Mouse (Mus musculus): ENCODE measurements around the gene D430041D05Rik. TPM values are rescaled to one million over a fixed set of nuclear protein-coding genes. Genes with fewer than 3 reads are reported as not detected.

The D430041D05Rik gene
- polyA plus RNA-seq, 1 experiment, result 1.5 TPM

DNA sequence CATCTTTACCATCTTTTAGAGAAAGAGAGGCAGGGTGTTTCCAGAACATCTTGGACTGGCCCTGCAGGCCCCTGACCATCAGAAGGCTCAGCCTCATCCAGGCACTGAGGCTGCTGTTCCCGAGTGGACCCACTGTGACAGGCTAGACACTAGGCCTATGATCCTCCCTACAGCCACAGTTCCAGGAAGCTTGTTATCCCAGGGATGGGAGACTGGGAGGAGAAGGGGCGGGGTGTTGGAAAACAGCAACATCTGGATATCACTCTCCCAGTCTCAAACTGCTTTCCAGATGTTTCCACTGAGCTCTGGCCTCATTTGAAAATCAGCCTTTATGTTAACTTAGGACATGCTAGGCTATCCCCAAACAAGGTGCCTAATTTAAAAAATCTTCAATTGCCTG lies 180.4 kb downstream of the D430041D05Rik start:
- TF ChIP-seq POLR2A (IDR thresholded peaks at IDR 0.05; ENCODE audit: borderline replicate concordance, extremely low read depth, low read depth, low read length) (no peak), CTCF (IDR thresholded peaks at IDR 0.05; ENCODE audit: insufficient read depth, low read length) (no peak)
- WGBS, result 56% methylated on average over 2 of the region's 2 CpGs
- H3K4me1 ChIP-seq (ENCODE audit: control insufficient read depth, insufficient read depth, low read length), result no peaks in the 10 kb centered on the region
- H3K4me3 ChIP-seq (replicated peaks; ENCODE audit: extremely low read depth, low read depth, low read length), result no peak overlapping the region
- DNase-seq, result no peak

DNA sequence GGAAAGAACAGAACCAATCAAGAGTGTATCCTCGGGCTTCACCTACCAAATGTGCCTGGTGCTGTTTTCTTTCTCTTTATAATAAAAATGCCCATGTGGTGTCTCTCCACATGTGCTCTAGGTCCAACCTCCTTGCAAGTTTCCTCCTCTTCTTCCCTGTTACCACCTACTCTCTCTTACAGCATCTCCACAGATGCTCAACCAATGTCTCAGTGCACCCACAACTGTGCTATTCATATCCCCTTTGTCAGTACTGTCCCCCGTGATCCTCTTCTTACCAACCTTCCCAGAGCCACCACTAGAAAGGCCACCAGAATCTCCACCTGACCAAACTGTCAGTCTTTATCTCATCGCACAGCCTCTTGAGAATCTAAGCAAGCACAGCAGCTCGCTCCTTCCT lies 184.8 kb downstream of the D430041D05Rik start:
- no peaks in the 10 kb centered on the region for H3K4me1 ChIP-seq (ENCODE audit: control insufficient read depth, insufficient read depth, low read length)
- H3K4me3 ChIP-seq (replicated peaks; ENCODE audit: extremely low read depth, low read depth, low read length), result no peak overlapping the region
- 80% methylated on average over 4 of the region's 4 CpGs for WGBS
- TF ChIP-seq CTCF (IDR thresholded peaks at IDR 0.05; ENCODE audit: insufficient read depth, low read length), result no peak
- TF ChIP-seq POLR2A (IDR thresholded peaks at IDR 0.05; ENCODE audit: borderline replicate concordance, extremely low read depth, low read depth, low read length), result no peak
- no peak for DNase-seq

- Histone ChIP-seq H3K4me1 (ENCODE audit: control insufficient read depth, insufficient read depth, low read length) (no peaks in the 10 kb centered on the region), H3K4me3 (replicated peaks; ENCODE audit: extremely low read depth, low read depth, low read length) (no peak overlapping the region)
- no peak for TF ChIP-seq CTCF (IDR thresholded peaks at IDR 0.05; ENCODE audit: insufficient read depth, low read length)
- TF ChIP-seq POLR2A (IDR thresholded peaks at IDR 0.05; ENCODE audit: borderline replicate concordance, extremely low read depth, low read depth, low read length), result no peak
- no peak for DNase-seq
- WGBS, result 58% methylated on average over 14 of the region's 14 CpGs
These were observed 191.0 kb downstream of the D430041D05Rik start for GRCm38 (mm10) chr2:104219733-104220391.

DNA sequence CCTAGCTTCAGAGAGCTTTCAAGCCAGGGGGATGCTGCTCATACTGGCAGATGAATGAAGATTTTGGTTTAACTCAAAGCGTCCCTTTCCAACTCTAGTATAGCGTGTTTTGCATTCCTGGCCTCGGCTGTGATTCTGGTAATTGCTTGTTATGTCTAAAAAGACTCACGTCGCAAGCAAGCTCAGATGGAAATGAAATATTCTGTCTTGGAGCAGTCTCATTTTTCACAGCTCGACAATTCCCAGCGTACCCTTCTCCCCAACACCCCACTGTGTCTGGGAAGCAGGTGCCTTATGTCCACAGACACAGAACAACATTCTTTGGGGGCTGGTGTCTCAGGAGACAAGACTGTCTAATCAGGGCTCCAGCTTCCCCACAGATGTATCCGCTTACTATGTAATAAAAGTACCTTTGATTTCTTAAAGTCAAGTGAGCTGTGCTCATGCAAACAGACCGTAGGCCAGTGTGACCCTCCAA lies 192.2 kb downstream of the D430041D05Rik start:
- Histone ChIP-seq H3K4me3 (replicated peaks; ENCODE audit: extremely low read depth, low read depth, low read length) (no peak overlapping the region), H3K4me1 (ENCODE audit: control insufficient read depth, insufficient read depth, low read length) (no peaks in the 10 kb centered on the region)
- TF ChIP-seq CTCF (IDR thresholded peaks at IDR 0.05; ENCODE audit: insufficient read depth, low read length) (no peak), POLR2A (IDR thresholded peaks at IDR 0.05; ENCODE audit: borderline replicate concordance, extremely low read depth, low read depth, low read length) (no peak)
- 47% methylated on average over 9 of the region's 9 CpGs for WGBS
- no peak for DNase-seq

- Histone ChIP-seq H3K4me1 (ENCODE audit: control insufficient read depth, insufficient read depth, low read length) (no peaks in the 10 kb centered on the region), H3K4me3 (replicated peaks; ENCODE audit: extremely low read depth, low read depth, low read length) (no peak overlapping the region)
- DNase-seq, result no peak
- WGBS, result 43% methylated on average over 10 of the region's 10 CpGs
- no peak for TF ChIP-seq POLR2A (IDR thresholded peaks at IDR 0.05; ENCODE audit: borderline replicate concordance, extremely low read depth, low read depth, low read length)
- TF ChIP-seq CTCF (IDR thresholded peaks at IDR 0.05; ENCODE audit: insufficient read depth, low read length), result no peak
These were observed 192.7 kb downstream of the D430041D05Rik start for GRCm38 (mm10) chr2:104218114-104218513.

- no peak for TF ChIP-seq CTCF (IDR thresholded peaks at IDR 0.05; ENCODE audit: insufficient read depth, low read length)
- no peak for DNase-seq
- WGBS, result 62% methylated on average over 2 of the region's 2 CpGs
These were observed 201.4 kb downstream of the D430041D05Rik start for GRCm38 (mm10) chr2:104209408-104209807.

DNA sequence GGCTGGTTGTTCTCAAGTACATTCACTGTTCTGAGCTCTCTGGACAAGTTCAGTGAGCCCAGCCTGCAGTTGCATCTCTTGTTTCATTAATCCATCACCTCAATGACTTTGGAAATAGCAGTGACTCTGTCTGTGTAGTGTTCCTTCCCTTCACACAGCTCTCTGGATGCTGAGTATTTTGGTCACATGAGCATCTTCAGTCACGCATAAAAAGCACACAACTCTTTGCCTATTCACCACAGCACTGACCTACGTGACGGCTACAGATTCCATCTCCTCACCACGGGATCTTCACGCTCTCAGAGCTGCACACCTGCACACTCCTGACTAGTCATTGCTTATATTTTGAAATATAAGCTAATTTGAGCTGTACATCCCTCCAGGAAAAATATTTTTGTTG lies 202.4 kb downstream of the D430041D05Rik start:
- TF ChIP-seq CTCF (IDR thresholded peaks at IDR 0.05; ENCODE audit: insufficient read depth, low read length), result no peak
- no peak for TF ChIP-seq POLR2A (IDR thresholded peaks at IDR 0.05; ENCODE audit: borderline replicate concordance, extremely low read depth, low read depth, low read length)
- Histone ChIP-seq H3K4me3 (replicated peaks; ENCODE audit: extremely low read depth, low read depth, low read length) (no peak overlapping the region), H3K4me1 (ENCODE audit: control insufficient read depth, insufficient read depth, low read length) (no peaks in the 10 kb centered on the region)
- no peak for DNase-seq
- 59% methylated on average over 5 of the region's 5 CpGs for WGBS

More at GRCm38 (mm10) chr2:104209408-104209807, 201.4 kb downstream of the D430041D05Rik start:
- H3K4me1 ChIP-seq (ENCODE audit: control insufficient read depth, insufficient read depth, low read length), result no peaks in the 10 kb centered on the region
- H3K4me3 ChIP-seq (replicated peaks; ENCODE audit: extremely low read depth, low read depth, low read length), result no peak overlapping the region

DNA sequence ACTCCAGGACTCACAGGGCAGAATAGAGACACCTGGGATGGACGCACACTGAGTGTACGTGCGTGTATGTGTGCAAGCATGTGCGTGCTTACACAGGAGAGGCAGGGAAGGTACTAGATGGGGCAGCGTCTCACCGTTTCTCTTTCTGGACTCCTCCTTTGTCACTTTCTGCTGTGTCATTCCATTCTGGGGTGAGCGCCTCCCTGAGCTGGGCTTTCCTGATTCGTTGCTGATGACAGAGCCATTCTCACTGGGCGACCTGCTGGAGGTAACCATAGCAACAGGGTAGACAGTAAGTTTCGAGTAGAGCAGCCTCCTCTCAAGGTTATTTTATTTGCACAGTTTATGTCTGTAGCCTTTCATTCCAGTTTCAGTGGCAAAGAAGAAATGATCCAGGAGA lies 202.9 kb downstream of the D430041D05Rik start:
- H3K4me1 ChIP-seq (ENCODE audit: control insufficient read depth, insufficient read depth, low read length), result no peaks in the 10 kb centered on the region
- 36% methylated on average over 10 of the region's 10 CpGs for WGBS
- no peak overlapping the region for H3K4me3 ChIP-seq (replicated peaks; ENCODE audit: extremely low read depth, low read depth, low read length)
- DNase-seq, result no peak
- TF ChIP-seq POLR2A (IDR thresholded peaks at IDR 0.05; ENCODE audit: borderline replicate concordance, extremely low read depth, low read depth, low read length) (no peak), CTCF (IDR thresholded peaks at IDR 0.05; ENCODE audit: insufficient read depth, low read length) (no peak)

DNA sequence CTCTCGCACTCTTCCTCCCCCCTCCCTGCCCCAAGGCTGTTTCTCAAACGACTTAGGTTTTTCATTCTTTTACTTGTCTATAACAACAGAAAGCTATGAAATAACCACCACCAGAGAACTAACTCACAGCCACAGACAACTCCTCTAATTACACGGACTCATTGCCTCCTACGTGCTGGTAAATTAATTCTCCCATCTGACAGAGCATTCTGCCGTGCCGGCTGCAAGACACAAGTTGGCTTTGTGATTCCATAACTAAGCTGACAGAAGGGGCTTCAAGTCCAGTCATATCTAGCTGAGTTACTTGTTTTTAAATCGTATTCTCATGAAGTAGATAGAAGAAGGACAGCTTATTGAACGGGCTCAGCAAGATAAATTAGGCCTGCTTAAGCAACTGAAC lies 205.2 kb downstream of the D430041D05Rik start:
- TF ChIP-seq POLR2A (IDR thresholded peaks at IDR 0.05; ENCODE audit: borderline replicate concordance, extremely low read depth, low read depth, low read length), result no peak
- no peak for TF ChIP-seq CTCF (IDR thresholded peaks at IDR 0.05; ENCODE audit: insufficient read depth, low read length)
- Histone ChIP-seq H3K4me1 (ENCODE audit: control insufficient read depth, insufficient read depth, low read length) (no peaks in the 10 kb centered on the region), H3K4me3 (replicated peaks; ENCODE audit: extremely low read depth, low read depth, low read length) (no peak overlapping the region)
- WGBS, result 65% methylated on average over 8 of the region's 8 CpGs
- no peak for DNase-seq

- 52% methylated on average over 3 of the region's 3 CpGs for WGBS
- TF ChIP-seq POLR2A (IDR thresholded peaks at IDR 0.05; ENCODE audit: borderline replicate concordance, extremely low read depth, low read depth, low read length) (no peak), CTCF (IDR thresholded peaks at IDR 0.05; ENCODE audit: insufficient read depth, low read length) (no peak)
These were observed 210.6 kb downstream of the D430041D05Rik start for GRCm38 (mm10) chr2:104200211-104200610.

More at GRCm38 (mm10) chr2:104200211-104200610, 210.6 kb downstream of the D430041D05Rik start:
- H3K4me1 ChIP-seq (ENCODE audit: control insufficient read depth, insufficient read depth, low read length), result no peaks in the 10 kb centered on the region
- H3K4me3 ChIP-seq (replicated peaks; ENCODE audit: extremely low read depth, low read depth, low read length), result no peak overlapping the region
- no peak for DNase-seq

Data from lung, adult 2 months (tissue).